Mouse (Mus musculus) embryonic facial prominence, embryonic 10.5 days (tissue): ENCODE data around the gene Kctd11. TPM values are rescaled to one million over a fixed set of nuclear protein-coding genes. Genes with fewer than 3 reads are reported as not detected.

Experiments used
- DNase-seq: peaks from one replicate; pipeline ENCODE4 v3.0.0-alpha.2; 2017; ENCODE audit warnings: low spot score
- H3K27ac ChIP-seq: fragments of 300-500 bp; sonication (generic); replicated peaks from 2 replicates; pipeline ENCODE4 v1.5.1; 2016; ENCODE audit warnings: mild to moderate bottlenecking
- H3K27me3 ChIP-seq: fragments of 300-500 bp; sonication (generic); replicated peaks from 2 replicates; pipeline ENCODE4 v1.6.1; 2016; ENCODE audit warnings: low read depth, mild to moderate bottlenecking; ENCODE audit not compliant: poor library complexity, severe bottlenecking
- H3K36me3 ChIP-seq: fragments of 300-500 bp; sonication (generic); replicated peaks from 2 replicates; pipeline ENCODE4 v1.6.1; 2016; ENCODE audit warnings: mild to moderate bottlenecking, moderate library complexity
- H3K4me1 ChIP-seq: fragments of 300-500 bp; sonication (generic); 2 replicates; pipeline ENCODE4 v1.6.1; 2016
- H3K4me3 ChIP-seq: fragments of 300-500 bp; sonication (generic); 2 replicates; pipeline ENCODE4 v1.5.1; 2016; ENCODE audit warnings: mild to moderate bottlenecking, moderate library complexity
- H3K9me3 ChIP-seq: fragments of 300-500 bp; sonication (generic); 2 replicates; pipeline ENCODE4 v1.6.1; 2016; ENCODE audit warnings: mild to moderate bottlenecking
- WGBS: fragments of 180-500 bp; shearing (Covaris S2); methylation state at CpG from one replicate; pipeline ENCODE4 v1.1.7; 2016; 5-methylcytosine and 5-hydroxymethylcytosine counted together
- polyA plus RNA-seq: library from polyadenylated mRNA; unstranded; fragments of >200 nt; fragmentation: Nextera tagmentation; extraction: Ambion mirVana; gene quantifications from 2 replicates; pipeline ENCODE4 v1.2.1, GENCODE M21; 2016

The Kctd11 gene
- polyA plus RNA-seq, 1 experiment from 2014 or later, result 7.0 TPM

GRCm38 (mm10) chr11:69884663-69885062 is 3.5 kb upstream of the Kctd11 start:
- peak overlapping the region; percentile 32; the same call in 1 of the 2 replicates for H3K27ac ChIP-seq
- H3K27me3 ChIP-seq, result peaks cover 15% of the 10 kb centered on the region
- H3K36me3 ChIP-seq, result no peaks in the 10 kb centered on the region
- no peak for DNase-seq
- no peak overlapping the region for H3K4me3 ChIP-seq
- H3K4me1 ChIP-seq, result peaks cover 31% of the 10 kb centered on the region
- no peaks in the 10 kb centered on the region for H3K9me3 ChIP-seq
- WGBS, result 85% methylated on average over 8 of the region's 8 CpGs

- H3K4me3 ChIP-seq, result no peak overlapping the region
- H3K27ac ChIP-seq, result 0 out of 2 replicates have a peak overlapping the region, but pooled peaks have one; percentile 32
- H3K4me1 ChIP-seq, result peaks cover 35% of the 10 kb centered on the region
- H3K9me3 ChIP-seq, result no peaks in the 10 kb centered on the region
- H3K36me3 ChIP-seq, result no peaks in the 10 kb centered on the region
- peaks cover 19% of the 10 kb centered on the region for H3K27me3 ChIP-seq
- 85% methylated on average over 9 of the region's 9 CpGs for WGBS
- DNase-seq, result no peak
These were observed 3.0 kb upstream of the Kctd11 start for GRCm38 (mm10) chr11:69884240-69884639.

- H3K9me3 ChIP-seq, result no peaks in the 10 kb centered on the region
- H3K36me3 ChIP-seq, result no peaks in the 10 kb centered on the region
- no peak overlapping the region for H3K4me3 ChIP-seq
- no peak overlapping the region for H3K27ac ChIP-seq
- peaks cover 41% of the 10 kb centered on the region for H3K4me1 ChIP-seq
- H3K27me3 ChIP-seq, result peaks cover 23% of the 10 kb centered on the region
- DNase-seq, result no peak
- WGBS, result 88% methylated on average over 8 of the region's 8 CpGs
These were observed 2.4 kb upstream of the Kctd11 start for GRCm38 (mm10) chr11:69883527-69884151.

GRCm38 (mm10) chr11:69883066-69883465 is 1.9 kb upstream of the Kctd11 start:
- H3K9me3 ChIP-seq, result no peaks in the 10 kb centered on the region
- no peak overlapping the region for H3K4me3 ChIP-seq
- no peaks in the 10 kb centered on the region for H3K36me3 ChIP-seq
- no peak overlapping the region for H3K27ac ChIP-seq
- peaks cover 46% of the 10 kb centered on the region for H3K4me1 ChIP-seq
- peak; percentile 39 for DNase-seq
- peaks cover 24% of the 10 kb centered on the region for H3K27me3 ChIP-seq
- 63% methylated on average over 4 of the region's 4 CpGs for WGBS

GRCm38 (mm10) chr11:69881787-69882670 is 823 bp upstream of the Kctd11 start:
- Histone ChIP-seq H3K36me3 (no peaks in the 10 kb centered on the region), H3K27ac (peak overlapping the region; percentile 87), H3K4me3 (peak overlapping the region; percentile 62), H3K4me1 (peaks cover 56% of the 10 kb centered on the region), H3K9me3 (no peaks in the 10 kb centered on the region), H3K27me3 (peaks cover 26% of the 10 kb centered on the region)
- 62% methylated on average over 21 of the region's 21 CpGs for WGBS
- DNase-seq, result no peak

- Histone ChIP-seq H3K4me1 (peaks cover 68% of the 10 kb centered on the region), H3K36me3 (no peaks in the 10 kb centered on the region), H3K27me3 (peaks cover 26% of the 10 kb centered on the region), H3K27ac (peak overlapping the region; percentile 87), H3K9me3 (no peaks in the 10 kb centered on the region), H3K4me3 (peak overlapping the region; percentile 62)
- DNase-seq, result peak; percentile 80
- WGBS, result under 1% methylated on average over 18 of the region's 18 CpGs
These were observed 727 bp downstream of the Kctd11 start for GRCm38 (mm10) chr11:69880506-69880852.

GRCm38 (mm10) chr11:69879711-69880110 is 1.5 kb downstream of the Kctd11 start:
- WGBS, result 57% methylated on average over 15 of the region's 15 CpGs
- H3K27ac ChIP-seq, result peak overlapping the region; percentile 87; the same call in 1 of the 2 replicates

GRCm38 (mm10) chr11:69878952-69879351 is 2.3 kb downstream of the Kctd11 start:
- peaks cover 64% of the 10 kb centered on the region for H3K4me1 ChIP-seq
- peak overlapping the region; percentile 62 for H3K4me3 ChIP-seq
- 92% methylated on average over 6 of the region's 6 CpGs for WGBS
- DNase-seq, result no peak
- H3K9me3 ChIP-seq, result no peaks in the 10 kb centered on the region
- H3K27me3 ChIP-seq, result peaks cover 26% of the 10 kb centered on the region
- H3K27ac ChIP-seq, result peak overlapping the region; percentile 87; the same call in 1 of the 2 replicates
- H3K36me3 ChIP-seq, result no peaks in the 10 kb centered on the region

More at GRCm38 (mm10) chr11:69879711-69880110, 1.5 kb downstream of the Kctd11 start:
- no peak for DNase-seq
- Histone ChIP-seq H3K36me3 (no peaks in the 10 kb centered on the region), H3K27me3 (peaks cover 26% of the 10 kb centered on the region), H3K9me3 (no peaks in the 10 kb centered on the region), H3K4me1 (peaks cover 66% of the 10 kb centered on the region), H3K4me3 (peak overlapping the region; percentile 62)

- 82% methylated on average over 3 of the region's 3 CpGs for WGBS
- DNase-seq, result no peak
These were observed 2.8 kb downstream of the Kctd11 start for GRCm38 (mm10) chr11:69878399-69878798.

GRCm38 (mm10) chr11:69877878-69878277 is 3.3 kb downstream of the Kctd11 start, which contains the start of gene Tmem95:
Gene Tmem95 (minus strand): TSS chr11:69878018.
- WGBS, result 92% methylated on average over 11 of the region's 11 CpGs
- peak within 1 kb of the TSS; percentile 74 for H3K27ac ChIP-seq
- peak within 1 kb of the TSS; percentile 62 for H3K4me3 ChIP-seq
- no peak for DNase-seq
- H3K9me3 ChIP-seq, result no peaks in the 10 kb centered on the region
- H3K4me1 ChIP-seq, result peaks cover 64% of the 10 kb centered on the region
- H3K27me3 ChIP-seq, result peaks cover 26% of the 10 kb centered on the region
- no peaks in the 10 kb centered on the region for H3K36me3 ChIP-seq

More at GRCm38 (mm10) chr11:69878399-69878798, 2.8 kb downstream of the Kctd11 start:
- peaks cover 64% of the 10 kb centered on the region for H3K4me1 ChIP-seq
- peak overlapping the region; percentile 2; the same call in 1 of the 2 replicates for H3K27ac ChIP-seq
- no peaks in the 10 kb centered on the region for H3K9me3 ChIP-seq
- peak overlapping the region; percentile 62; the same call in 1 of the 2 replicates for H3K4me3 ChIP-seq
- H3K27me3 ChIP-seq, result peaks cover 26% of the 10 kb centered on the region
- no peaks in the 10 kb centered on the region for H3K36me3 ChIP-seq

GRCm38 (mm10) chr11:69876867-69877266 is 4.3 kb downstream of the Kctd11 start:
- H3K4me1 ChIP-seq, result peaks cover 60% of the 10 kb centered on the region
- H3K4me3 ChIP-seq, result peak overlapping the region; percentile 45
- no peaks in the 10 kb centered on the region for H3K9me3 ChIP-seq
- peak overlapping the region; percentile 74 for H3K27ac ChIP-seq
- peaks cover 19% of the 10 kb centered on the region for H3K27me3 ChIP-seq
- WGBS, result 2% methylated on average over 12 of the region's 12 CpGs
- peak; percentile 88 for DNase-seq
- no peaks in the 10 kb centered on the region for H3K36me3 ChIP-seq

GRCm38 (mm10) chr11:69876186-69876585 is 5.0 kb downstream of the Kctd11 start:
- Histone ChIP-seq H3K27me3 (peaks cover 19% of the 10 kb centered on the region), H3K4me1 (peaks cover 53% of the 10 kb centered on the region), H3K4me3 (no peak overlapping the region), H3K27ac (no peak overlapping the region), H3K36me3 (no peaks in the 10 kb centered on the region), H3K9me3 (no peaks in the 10 kb centered on the region)
- WGBS, result 62% methylated on average over 7 of the region's 7 CpGs
- no peak for DNase-seq
